Mouse (Mus musculus) B cell, adult 2 months (primary cell): ENCODE data around the gene Ppp1r14b.
A peak's percentile ranks its signal among the peaks of the same experiment; 100 is the strongest.

Experiments used
- DNase-seq, 2 experiments: peaks; one replicate each; pipeline ENCODE4 v3.0.0; 2022

Ppp1r14b gene

GRCm38 (mm10) chr19:6995255-6995991 lies 20.7 kb downstream of the Ppp1r14b start:
- DNase-seq = no peak

- peak; percentile 58 to 59 for DNase-seq
These were observed 21.2 kb downstream of the Ppp1r14b start, which contains the start of the genes Nudt22 and Trpt1 for GRCm38 (mm10) chr19:6996006-6996405. TSS of gene Nudt22 (minus strand) at chr19:6996117. TSS of gene Trpt1 (plus strand) at chr19:6996131.

GRCm38 (mm10) chr19:6997721-6998290 lies 23.0 kb downstream of the Ppp1r14b start:
- no peak for DNase-seq

DNA sequence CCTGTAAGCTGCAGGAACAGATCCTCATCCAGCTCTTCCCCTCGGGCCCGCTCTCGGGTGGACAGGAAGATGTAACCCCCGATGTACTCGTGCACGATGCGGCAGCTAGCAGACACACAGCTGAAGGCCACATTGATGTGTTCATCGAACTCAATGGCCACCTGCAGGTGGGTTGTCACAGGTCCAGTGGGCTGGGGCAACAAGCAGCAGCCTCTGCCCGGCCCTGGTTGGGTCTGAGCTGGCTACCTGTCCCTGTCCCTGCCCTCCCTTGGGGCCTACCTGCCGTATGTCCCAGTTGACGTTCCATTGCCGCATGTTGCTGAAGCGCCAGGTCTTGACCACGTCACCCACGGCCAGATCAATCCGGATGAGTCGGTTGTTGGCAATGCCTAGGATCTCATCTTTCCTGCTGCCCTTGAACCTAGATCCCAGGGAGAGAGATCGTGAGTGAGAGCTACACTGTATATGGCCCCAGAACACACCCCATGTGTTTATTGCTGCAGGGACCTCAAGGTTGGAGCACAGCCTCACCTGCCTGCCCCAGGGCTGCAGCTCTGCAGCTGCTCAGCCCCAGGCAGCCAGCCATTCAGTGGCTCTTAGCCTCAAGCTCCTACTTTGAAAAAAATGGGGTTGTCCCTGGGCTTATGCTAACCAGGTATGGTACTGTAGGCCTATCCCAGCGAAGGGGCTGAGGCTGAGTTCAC lies 24.7 kb downstream of the Ppp1r14b start:
- no peak for DNase-seq

- no peak for DNase-seq
These were observed 32.3 kb downstream of the Ppp1r14b start for GRCm38 (mm10) chr19:7006892-7007593.

DNA sequence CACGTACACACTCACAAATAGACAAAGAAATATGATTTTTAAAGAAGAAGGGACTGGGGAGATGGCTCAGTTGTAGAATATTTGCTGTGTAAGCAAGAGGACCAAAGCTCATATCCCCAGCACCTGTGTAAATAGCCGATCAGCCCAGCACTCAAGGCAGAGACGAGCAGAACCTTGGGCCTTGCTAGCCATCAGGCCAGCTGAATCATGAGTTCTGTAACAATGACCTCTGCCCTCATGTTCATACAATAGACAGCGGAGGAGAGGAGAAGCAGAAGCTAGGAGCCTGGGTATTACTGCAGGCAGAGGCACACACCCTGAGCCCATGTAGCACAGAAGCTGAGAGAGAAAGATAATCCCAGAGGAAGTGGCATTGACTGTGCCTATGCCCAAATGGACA lies 37.7 kb downstream of the Ppp1r14b start:
- no peak for DNase-seq

DNA sequence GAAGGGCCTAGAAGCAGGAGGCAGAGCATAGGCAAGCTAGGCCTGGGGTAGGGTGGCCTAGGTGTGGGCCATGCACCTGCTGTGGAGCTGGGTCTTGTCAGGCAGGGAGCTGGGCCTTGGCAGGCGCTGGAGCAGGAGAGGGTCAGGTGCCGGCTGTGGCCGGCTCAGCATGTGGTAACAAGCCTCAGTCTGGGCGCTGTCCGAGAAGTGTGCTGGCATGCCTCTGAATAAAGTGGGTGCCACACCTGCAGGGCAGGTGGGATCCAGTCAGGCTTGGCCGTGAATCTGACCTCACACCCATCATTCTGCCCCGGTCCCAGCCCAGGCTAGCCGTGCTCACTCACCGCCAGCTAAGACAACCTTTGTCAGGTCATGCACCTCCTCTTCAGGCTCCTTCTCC lies 39.2 kb downstream of the Ppp1r14b start:
- DNase-seq = no peak

- DNase-seq = no peak
These were observed 39.8 kb downstream of the Ppp1r14b start for GRCm38 (mm10) chr19:7014481-7015135.

GRCm38 (mm10) chr19:7017541-7018457 lies 43.0 kb downstream of the Ppp1r14b start:
- DNase-seq = peak; percentile 63 to 72

DNA sequence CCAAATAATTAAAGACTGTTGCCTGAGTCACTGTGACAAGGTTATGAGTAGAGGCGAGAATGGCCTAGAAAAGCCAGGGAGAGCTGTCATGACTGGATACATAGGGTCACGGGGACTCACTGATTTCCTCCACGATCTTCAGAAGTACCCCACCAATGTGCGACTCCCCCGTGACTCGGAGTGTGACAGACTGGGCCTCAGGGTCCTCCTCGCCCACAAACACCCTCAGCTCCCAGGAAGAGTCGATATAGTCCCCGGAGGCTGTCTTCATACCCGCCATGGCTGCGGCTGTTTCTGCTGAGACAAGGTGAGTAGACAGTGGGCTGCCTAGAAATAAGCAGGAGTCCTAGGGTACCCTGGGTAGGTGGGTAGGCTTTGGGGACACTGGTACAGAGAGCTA lies 43.8 kb downstream of the Ppp1r14b start:
- DNase-seq = peak in 1 of 2 experiments; percentile 32

DNA sequence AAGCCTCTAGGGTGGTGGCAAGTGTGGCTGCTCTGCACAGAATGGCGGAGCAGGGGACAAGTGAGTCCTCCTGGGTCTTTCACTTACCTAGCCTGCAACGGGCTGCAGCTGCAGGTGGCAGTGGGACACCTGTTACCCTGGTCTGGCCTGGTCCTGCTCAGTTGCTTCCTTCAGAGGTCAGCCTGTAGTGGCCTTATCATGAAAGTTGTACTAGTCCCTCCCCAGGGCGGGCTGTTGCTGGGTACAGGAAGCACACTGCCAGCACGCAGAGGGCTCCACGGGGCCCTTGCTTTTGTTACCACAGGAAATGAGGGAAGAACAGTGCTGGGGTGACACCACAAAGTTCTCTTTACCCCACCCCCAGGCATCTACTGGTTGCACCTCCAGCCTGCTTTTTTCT lies 44.4 kb downstream of the Ppp1r14b start, which contains the start of gene Fermt3:
Gene Fermt3 (minus strand): TSS at position 279 of the 400 bp plus-strand sequence.
- peak; percentile 76 for DNase-seq

DNA sequence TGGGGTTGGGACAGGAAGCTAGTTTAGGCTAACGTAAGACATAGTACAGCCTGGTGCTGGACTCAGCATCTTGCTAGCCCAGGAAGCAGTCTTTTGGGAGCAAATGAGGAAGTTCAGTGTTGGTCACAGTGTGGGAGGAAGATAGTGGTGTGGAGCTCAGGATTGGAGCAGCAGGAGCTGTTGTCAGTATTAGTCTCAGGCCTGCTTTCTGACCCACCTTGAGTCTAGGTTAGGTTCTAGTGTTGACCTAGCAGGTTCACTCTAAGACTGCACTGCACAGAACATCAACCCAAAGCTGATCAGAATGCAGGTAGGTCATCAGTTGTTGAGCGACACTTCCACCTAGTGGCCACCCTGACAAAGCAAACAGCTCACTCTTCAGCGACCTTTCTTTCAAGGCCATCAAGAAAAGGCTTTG lies 45.5 kb downstream of the Ppp1r14b start:
- peak; percentile 71 to 73 for DNase-seq
